Mouse (Mus musculus): ENCODE results near the gene Sptan1. TPM values are rescaled to one million over a fixed set of nuclear protein-coding genes. Genes with fewer than 3 reads are reported as not detected.

The Sptan1 gene
- total and polyA plus RNA-seq, 3 experiments, result 26.2 to 29.5 TPM; not detected in 1

GRCm38 (mm10) chr2:29980661-29981060 is 15.3 kb downstream of the Sptan1 start:
- Histone ChIP-seq H3K9ac (ENCODE audit: control insufficient read depth, low read depth, low read length, poor library complexity, severe bottlenecking) (no peak overlapping the region), H3K79me2 (ENCODE audit: control insufficient read depth, insufficient read depth, low read length, poor library complexity) (no peaks in the 10 kb centered on the region), H3K27me3 (ENCODE audit: control insufficient read depth in 1 of 2, insufficient read depth in 2 of 2, low read length in 2 of 2) (no peaks in the 10 kb centered on the region), H3K27ac (ENCODE audit: control insufficient read depth, low read depth, low read length) (no peak overlapping the region), H3K4me3 (ENCODE audit: control insufficient read depth in 1 of 2, insufficient read depth in 1 of 2, low read depth in 2 of 2, low read length in 2 of 2) (no peak overlapping the region), H3K9me3 (replicated peaks; ENCODE audit: insufficient read depth, low read length) (no peaks in the 10 kb centered on the region), H3K36me3 (ENCODE audit: control insufficient read depth in 1 of 2, insufficient read depth in 2 of 2, low read length in 2 of 2) (no peaks in the 10 kb centered on the region), H3K4me1 (ENCODE audit: control insufficient read depth in 1 of 2, insufficient read depth in 2 of 2, low read length in 2 of 2) (no peaks in the 10 kb centered on the region)
- TF ChIP-seq RAD21 (IDR thresholded peaks at IDR 0.05; ENCODE audit: low read depth, low read length), result no peak
- TF ChIP-seq POLR2AphosphoS2 (IDR thresholded peaks at IDR 0.05; ENCODE audit: low read length), result no peak
- TF ChIP-seq POLR2A (IDR thresholded peaks at IDR 0.05; ENCODE audit: control insufficient read depth in 1 of 2, insufficient read depth in 1 of 2, low read depth in 1 of 2, low read length in 2 of 2, poor library complexity in 1 of 2), result no peak
- no peak for TF ChIP-seq TCF12 (IDR thresholded peaks at IDR 0.05; ENCODE audit: low read depth, low read length)
- no peak for TF ChIP-seq MXI1 (IDR thresholded peaks at IDR 0.05; ENCODE audit: low read depth, low read length)
- TF ChIP-seq CHD1 (IDR thresholded peaks at IDR 0.05; ENCODE audit: low read depth, low read length), result no peak
- no peak for TF ChIP-seq MAFK (IDR thresholded peaks at IDR 0.05; ENCODE audit: borderline replicate concordance, low read depth, low read length)
- TF ChIP-seq NELFE (IDR thresholded peaks at IDR 0.05; ENCODE audit: low read depth, low read length), result no peak
- TF ChIP-seq ZKSCAN1 (IDR thresholded peaks at IDR 0.05; ENCODE audit: low read depth, low read length), result no peak
- TF ChIP-seq USF2 (IDR thresholded peaks at IDR 0.05; ENCODE audit: borderline replicate concordance in 1 of 2, insufficient read depth in 1 of 2, low read depth in 1 of 2, low read length in 2 of 2), result no peak
- TF ChIP-seq ELF1 (IDR thresholded peaks at IDR 0.05; ENCODE audit: low read depth, low read length), result no peak
- TF ChIP-seq NRF1 (IDR thresholded peaks at IDR 0.05; ENCODE audit: insufficient read depth, low read depth, low read length, poor library complexity, severe bottlenecking), result no peak
- TF ChIP-seq ZC3H11A (IDR thresholded peaks at IDR 0.05; ENCODE audit: low read depth, low read length), result no peak
- no peak for TF ChIP-seq JUND (IDR thresholded peaks at IDR 0.05; ENCODE audit: low read depth, low read length)
- TF ChIP-seq SIN3A (IDR thresholded peaks at IDR 0.05; ENCODE audit: low read length), result no peak
- TF ChIP-seq TAL1 (IDR thresholded peaks at IDR 0.05; ENCODE audit: low read length), result no peak
- TF ChIP-seq EP300 (IDR thresholded peaks at IDR 0.05; ENCODE audit: low read depth in 1 of 2, low read length in 2 of 2), result no peak
- no peak for DNase-seq (ENCODE audit: low read depth, low spot score)

DNA sequence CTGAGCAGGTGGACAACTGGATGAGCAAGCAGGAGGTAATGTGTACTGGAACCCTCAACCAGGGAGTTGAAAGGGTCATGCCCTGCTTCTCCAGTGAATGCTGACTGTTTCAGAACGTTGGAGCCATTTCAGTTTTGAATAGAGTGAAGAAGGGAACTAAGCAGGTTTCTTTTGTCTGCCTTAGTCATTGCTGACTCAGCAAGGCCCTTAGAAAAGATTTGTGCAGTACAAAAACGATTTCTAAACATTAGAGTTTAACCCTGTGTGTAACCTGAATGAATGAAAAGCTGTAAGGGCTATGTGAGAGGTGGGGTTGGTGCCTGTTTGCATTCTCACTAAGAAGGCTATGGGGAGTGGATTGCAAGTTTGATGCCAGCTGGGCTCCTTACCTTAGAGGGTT is 26.6 kb downstream of the Sptan1 start:
- H3K4me3 ChIP-seq (ENCODE audit: control insufficient read depth in 1 of 2, insufficient read depth in 1 of 2, low read depth in 2 of 2, low read length in 2 of 2), result no peak overlapping the region
- no peak overlapping the region for H3K9ac ChIP-seq (ENCODE audit: control insufficient read depth, low read depth, low read length, poor library complexity, severe bottlenecking)
- no peak for DNase-seq (ENCODE audit: low read depth, low spot score)
- no peaks in the 10 kb centered on the region for H3K27me3 ChIP-seq (ENCODE audit: control insufficient read depth in 1 of 2, insufficient read depth in 2 of 2, low read length in 2 of 2)
- no peaks in the 10 kb centered on the region for H3K4me1 ChIP-seq (ENCODE audit: control insufficient read depth in 1 of 2, insufficient read depth in 2 of 2, low read length in 2 of 2)
- no peaks in the 10 kb centered on the region for H3K79me2 ChIP-seq (ENCODE audit: control insufficient read depth, insufficient read depth, low read length, poor library complexity)
- H3K27ac ChIP-seq (ENCODE audit: control insufficient read depth, low read depth, low read length), result no peak overlapping the region
- TF ChIP-seq GABPA (IDR thresholded peaks at IDR 0.05; ENCODE audit: low read depth, low read length) (no peak), ZNF384 (IDR thresholded peaks at IDR 0.05; ENCODE audit: low read depth, low read length) (no peak), MXI1 (IDR thresholded peaks at IDR 0.05; ENCODE audit: low read depth, low read length) (no peak), MYB (IDR thresholded peaks at IDR 0.05; ENCODE audit: low read depth, low read length) (no peak), POLR2AphosphoS2 (IDR thresholded peaks at IDR 0.05; ENCODE audit: low read length) (no peak), BHLHE40 (IDR thresholded peaks at IDR 0.05; ENCODE audit: borderline replicate concordance, low read depth, low read length) (no peak)
- H3K9me3 ChIP-seq (replicated peaks; ENCODE audit: insufficient read depth, low read length), result no peaks in the 10 kb centered on the region
- H3K36me3 ChIP-seq (ENCODE audit: control insufficient read depth in 1 of 2, insufficient read depth in 2 of 2, low read length in 2 of 2), result no peaks in the 10 kb centered on the region; a peak in 2 of 4 replicates
